Mouse (Mus musculus): ENCODE results near the gene Gm10663. TPM values are rescaled to one million over a fixed set of nuclear protein-coding genes. Genes with fewer than 3 reads are reported as not detected.

Gm10663 gene
- polyA plus RNA-seq, 1 experiment from 2014 or later = not detected

DNA sequence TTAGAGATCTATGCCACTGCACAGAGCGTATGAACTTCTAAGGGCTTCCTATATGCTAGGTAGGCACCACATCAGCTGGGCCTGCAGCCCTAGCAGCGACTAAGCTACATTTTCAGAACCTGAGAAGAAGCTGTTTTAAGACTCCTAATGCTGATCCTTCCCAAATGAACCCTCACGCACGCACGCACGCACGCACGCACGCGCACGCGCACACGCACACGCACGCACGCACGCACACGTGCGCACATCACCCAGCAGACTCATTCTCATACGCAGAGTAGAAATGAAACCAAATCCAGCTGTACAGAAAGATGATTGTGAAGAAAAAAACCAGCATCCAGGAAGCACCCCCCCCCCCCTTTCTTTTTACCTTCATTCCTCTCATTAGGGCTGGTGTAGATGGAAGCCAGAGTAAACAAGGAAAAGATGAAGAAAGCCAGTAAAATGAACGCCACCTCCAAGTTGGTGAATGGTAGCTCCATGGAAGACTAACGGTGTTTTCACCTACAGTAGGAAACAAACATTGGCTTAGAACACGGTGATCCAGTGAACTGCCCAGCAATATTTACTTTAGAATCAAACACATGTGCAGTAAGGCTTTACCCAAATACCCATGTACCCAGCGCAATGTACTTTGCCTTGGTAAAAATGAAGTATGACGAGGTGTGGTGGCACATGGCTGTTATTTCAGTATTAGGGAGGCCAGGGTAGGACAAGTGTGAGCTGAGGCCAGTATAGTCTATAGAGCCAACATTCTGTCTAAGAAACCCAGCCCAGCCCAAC, 33.3 kb downstream of the Gm10663 start:
- no peak for ATAC-seq (ENCODE audit: low FRiP score, low TSS enrichment)
- 94% methylated on average over 25 of the region's 25 CpGs for WGBS
- no peaks in the 10 kb centered on the region for H3K9me3 ChIP-seq (ENCODE audit: low read length)

DNA sequence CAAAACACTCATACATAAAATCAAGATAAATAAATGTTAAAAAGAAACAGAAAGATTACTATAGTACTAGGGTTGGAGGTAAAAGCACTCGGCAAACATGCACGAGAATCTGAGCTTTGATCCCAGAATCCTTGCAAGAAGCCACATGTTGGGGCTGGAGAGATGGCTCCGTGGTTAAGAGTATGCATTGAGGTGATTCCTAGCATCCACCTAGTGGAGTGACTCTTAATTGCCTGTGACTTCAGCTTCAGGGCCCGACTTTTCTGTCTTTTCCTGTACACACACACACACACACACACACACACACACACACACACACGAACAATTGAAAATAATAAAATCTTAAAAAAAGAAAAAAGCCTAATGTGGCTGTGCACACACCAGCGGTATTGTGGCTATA, 34.1 kb downstream of the Gm10663 start:
- Histone ChIP-seq H3K27ac (ENCODE audit: low read length) (no peak overlapping the region), H3K9ac (replicated peaks; ENCODE audit: low read length) (no peak overlapping the region), H3K27me3 (ENCODE audit: insufficient read depth, low read length) (no peaks in the 10 kb centered on the region), H3K4me1 (ENCODE audit: insufficient read depth, low read length) (no peaks in the 10 kb centered on the region), H3K4me3 (ENCODE audit: low read length) (no peak overlapping the region), H3K9me3 (ENCODE audit: low read length) (no peaks in the 10 kb centered on the region), H3K36me3 (ENCODE audit: insufficient read depth, low read length) (no peaks in the 10 kb centered on the region), H3K4me2 (replicated peaks; ENCODE audit: low read depth, low read length) (no peak overlapping the region)
- 77% methylated on average over 6 of the region's 6 CpGs for WGBS
- ATAC-seq (ENCODE audit: low FRiP score, low TSS enrichment) = no peak

More for the DNA sequence above, 33.3 kb downstream of the Gm10663 start:
- H3K27ac ChIP-seq (ENCODE audit: low read length) = no peak overlapping the region
- no peak overlapping the region for H3K9ac ChIP-seq (replicated peaks; ENCODE audit: low read length)
- no peak overlapping the region for H3K4me3 ChIP-seq (ENCODE audit: low read length)
- H3K4me2 ChIP-seq (replicated peaks; ENCODE audit: low read depth, low read length) = no peak overlapping the region
- H3K27me3 ChIP-seq (ENCODE audit: insufficient read depth, low read length) = no peaks in the 10 kb centered on the region
- no peaks in the 10 kb centered on the region for H3K4me1 ChIP-seq (ENCODE audit: insufficient read depth, low read length)
- no peaks in the 10 kb centered on the region for H3K36me3 ChIP-seq (ENCODE audit: insufficient read depth, low read length)

DNA sequence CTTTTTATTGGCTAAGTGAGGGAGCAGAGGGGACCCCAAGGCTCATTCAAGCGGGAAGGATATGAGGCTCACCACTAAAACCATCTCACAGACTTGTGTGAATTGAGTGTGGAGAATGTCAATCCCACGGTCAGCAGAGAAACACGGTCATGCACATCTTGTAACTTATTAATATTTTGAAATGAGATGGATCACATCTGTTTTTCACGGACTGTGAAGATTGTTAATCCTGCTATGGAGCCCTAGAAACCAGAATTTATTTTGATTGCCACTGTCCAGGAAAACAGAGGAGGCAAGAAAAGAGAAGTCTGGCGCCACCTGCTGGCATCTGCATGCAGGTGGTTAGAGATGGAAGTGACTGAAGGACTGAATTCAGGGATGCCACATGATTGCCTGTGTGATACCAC, 35.5 kb downstream of the Gm10663 start:
- Histone ChIP-seq H3K4me1 (ENCODE audit: insufficient read depth, low read length) (no peaks in the 10 kb centered on the region), H3K9me3 (ENCODE audit: low read length) (no peaks in the 10 kb centered on the region), H3K4me3 (ENCODE audit: low read length) (no peak overlapping the region), H3K9ac (replicated peaks; ENCODE audit: low read length) (no peak overlapping the region), H3K36me3 (ENCODE audit: insufficient read depth, low read length) (no peaks in the 10 kb centered on the region), H3K27ac (ENCODE audit: low read length) (no peak overlapping the region), H3K4me2 (replicated peaks; ENCODE audit: low read depth, low read length) (no peak overlapping the region), H3K27me3 (ENCODE audit: insufficient read depth, low read length) (no peaks in the 10 kb centered on the region)
- WGBS = 20% methylated on average over 5 of the region's 5 CpGs
- peak; percentile 57; the same call in 1 of the 2 replicates for ATAC-seq (ENCODE audit: low FRiP score, low TSS enrichment)

DNA sequence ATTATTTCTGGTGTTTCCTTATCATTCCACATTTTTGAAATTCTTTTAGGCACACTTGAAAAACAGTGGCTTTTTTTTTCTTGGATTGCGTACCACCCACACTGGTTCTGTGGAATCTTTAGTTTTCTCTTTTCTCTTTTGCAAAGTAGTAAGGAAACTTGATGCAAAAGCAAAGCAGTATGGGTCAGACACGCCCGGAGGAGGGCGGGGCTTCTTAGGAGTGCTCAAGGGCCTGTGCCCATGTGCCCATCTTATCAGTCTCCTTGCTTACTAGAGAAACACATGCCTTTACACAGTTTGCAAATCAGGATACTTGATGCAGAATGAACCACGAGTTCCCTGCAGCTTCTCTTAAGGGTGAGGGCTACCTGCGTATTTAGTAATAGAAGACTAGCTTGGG, 37.3 kb downstream of the Gm10663 start:
- Histone ChIP-seq H3K9me3 (ENCODE audit: low read length) (no peaks in the 10 kb centered on the region), H3K27ac (ENCODE audit: low read length) (no peak overlapping the region), H3K36me3 (ENCODE audit: insufficient read depth, low read length) (no peaks in the 10 kb centered on the region), H3K27me3 (ENCODE audit: insufficient read depth, low read length) (no peaks in the 10 kb centered on the region), H3K4me2 (replicated peaks; ENCODE audit: low read depth, low read length) (no peak overlapping the region), H3K4me1 (ENCODE audit: insufficient read depth, low read length) (no peaks in the 10 kb centered on the region), H3K9ac (replicated peaks; ENCODE audit: low read length) (no peak overlapping the region), H3K4me3 (ENCODE audit: low read length) (no peak overlapping the region)
- 79% methylated on average over 6 of the region's 6 CpGs for WGBS
- no peak for ATAC-seq (ENCODE audit: low FRiP score, low TSS enrichment)

DNA sequence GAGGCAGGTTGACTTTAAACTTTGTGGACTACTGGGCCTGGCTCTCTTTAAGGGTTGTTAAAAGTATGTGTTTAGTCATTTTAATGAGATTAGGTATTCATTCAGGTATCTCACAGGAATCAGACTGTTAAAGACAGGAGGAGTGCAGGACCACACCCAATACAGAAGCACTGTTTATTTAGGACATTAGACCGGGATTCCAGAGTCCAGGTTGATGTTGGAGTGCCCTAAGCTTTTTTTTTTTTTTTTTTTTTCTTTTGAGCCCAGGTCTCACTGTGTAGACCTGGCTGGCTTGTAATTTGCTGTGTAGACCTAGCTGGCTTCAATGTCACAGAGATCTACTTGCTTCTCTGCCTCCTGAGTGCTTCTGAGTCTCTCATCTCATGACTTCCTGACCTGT, 51.2 kb downstream of the Gm10663 start:
- Histone ChIP-seq H3K4me1 (ENCODE audit: insufficient read depth, low read length) (no peaks in the 10 kb centered on the region), H3K9ac (replicated peaks; ENCODE audit: low read length) (no peak overlapping the region), H3K36me3 (ENCODE audit: insufficient read depth, low read length) (no peaks in the 10 kb centered on the region), H3K9me3 (ENCODE audit: low read length) (no peaks in the 10 kb centered on the region), H3K27me3 (ENCODE audit: insufficient read depth, low read length) (no peaks in the 10 kb centered on the region), H3K4me3 (ENCODE audit: low read length) (no peak overlapping the region), H3K27ac (ENCODE audit: low read length) (no peak overlapping the region), H3K4me2 (replicated peaks; ENCODE audit: low read depth, low read length) (no peak overlapping the region)
- ATAC-seq (ENCODE audit: low FRiP score, low TSS enrichment) = no peak
- 67% methylated on average over 1 of the region's 1 CpGs for WGBS

DNA sequence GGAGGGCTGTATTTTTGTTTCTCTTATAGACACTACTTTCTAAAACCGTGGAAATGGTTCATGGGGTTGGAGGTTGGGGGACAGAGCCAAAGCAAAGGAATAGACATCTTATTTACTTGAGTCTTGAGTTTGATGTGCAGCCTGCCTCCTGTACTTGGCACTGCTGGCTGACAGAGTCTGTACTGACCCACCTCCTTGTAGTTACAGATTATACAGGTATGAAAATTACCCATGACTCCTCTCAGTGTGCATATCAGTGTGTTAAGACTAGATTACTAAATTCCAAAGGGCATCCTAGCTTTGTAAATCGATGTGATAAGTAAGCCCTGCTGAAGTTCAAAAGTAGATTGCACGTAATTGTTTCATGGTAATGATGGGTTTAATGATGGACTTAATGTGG, 51.6 kb downstream of the Gm10663 start:
- WGBS = 67% methylated on average over 3 of the region's 3 CpGs
- ATAC-seq (ENCODE audit: low FRiP score, low TSS enrichment) = no peak
- no peaks in the 10 kb centered on the region for H3K4me1 ChIP-seq (ENCODE audit: insufficient read depth, low read length)
- no peak overlapping the region for H3K9ac ChIP-seq (replicated peaks; ENCODE audit: low read length)
- H3K36me3 ChIP-seq (ENCODE audit: insufficient read depth, low read length) = no peaks in the 10 kb centered on the region
- no peaks in the 10 kb centered on the region for H3K27me3 ChIP-seq (ENCODE audit: insufficient read depth, low read length)
- no peak overlapping the region for H3K27ac ChIP-seq (ENCODE audit: low read length)
- no peak overlapping the region for H3K4me3 ChIP-seq (ENCODE audit: low read length)
- H3K9me3 ChIP-seq (ENCODE audit: low read length) = no peaks in the 10 kb centered on the region
- no peak overlapping the region for H3K4me2 ChIP-seq (replicated peaks; ENCODE audit: low read depth, low read length)

Small RNA genes within 50 kb of the gene (microRNA-seq; reads per million reads assigned to microRNA genes)
- gene Gm24333 = not detected

Other genes with a start within 250 kb of the Gm10663 start
- 6.7 and 6.9 TPM in 2 replicates for gene Klhl2, start 225.0 kb upstream of the Gm10663 start, polyA plus RNA-seq (2015; fragmentation: Nextera tagmentation; extraction: Ambion mirVana)
- 33.1 and 34.4 TPM in 2 replicates for gene Tmem192, start 127.8 kb upstream of the Gm10663 start, polyA plus RNA-seq (2015; fragmentation: Nextera tagmentation; extraction: Ambion mirVana)
- 0.09 TPM in 1 of 2 replicates, not detected in the other for gene Trim75, start 87.2 kb upstream of the Gm10663 start, polyA plus RNA-seq (2015; fragmentation: Nextera tagmentation; extraction: Ambion mirVana)
- gene Trim61, start 56.5 kb upstream of the Gm10663 start, polyA plus RNA-seq (2015; fragmentation: Nextera tagmentation; extraction: Ambion mirVana) = 0.15 and 0.57 TPM in 2 replicates
- 0.07 and 0.08 TPM in 2 replicates for gene Trim60, start 56.4 kb upstream of the Gm10663 start, polyA plus RNA-seq (2015; fragmentation: Nextera tagmentation; extraction: Ambion mirVana)
- gene Apela, start 37.7 kb upstream of the Gm10663 start, polyA plus RNA-seq (2015; fragmentation: Nextera tagmentation; extraction: Ambion mirVana) = 13.8 and 18.9 TPM in 2 replicates
- gene BC030870, start 54.5 kb downstream of the Gm10663 start, polyA plus RNA-seq (2015; fragmentation: Nextera tagmentation; extraction: Ambion mirVana) = 0.15 and 0.17 TPM in 2 replicates

All from kidney, embryonic 16.5 days (tissue).